Comparison of ENCODE assay signal across 8 mouse cellular contexts in genomic region chr5:110639459-110639858, GRCm38 (mm10). TPM values are rescaled to one million over a fixed set of nuclear protein-coding genes. Genes with fewer than 3 reads are reported as not detected.
DNase-seq lines count a peak whose midpoint lies in the region; ATAC-seq and TF ChIP-seq lines count a peak whose summit lies in the region.

No protein-coding gene starts in this region.

- 27% methylated on average over 12 of the region's 12 CpGs for WGBS in cerebellum, adult 2 months

- no peaks in the 10 kb centered on the region; the same call in 1 of the 2 replicates for H3K27me3 ChIP-seq in cerebellum, adult 2 months (ENCODE audit: control insufficient read depth, insufficient read depth, low read length)

- no peak overlapping the region for H3K4me3 ChIP-seq in cerebellum, adult 2 months (replicated peaks; ENCODE audit: insufficient read depth, low read depth, low read length)

- DNase-seq in T-cell, adult 2 months (ENCODE audit: low spot score), result peak; percentile 84
- peak; percentile 57 to 74 for DNase-seq in cerebellum, adult 2 months
- peak; percentile 77 to 88 for DNase-seq in frontal cortex, postnatal 36 days (ENCODE audit: low spot score in 2 of 2)
- peak; percentile 63 for DNase-seq in hindlimb bud, embryonic 11.5 days (ENCODE audit: extremely low spot score, low read depth, low spot score)
- peak; percentile 27 to 78 for DNase-seq in left cerebral cortex, adult 8-10 months (ENCODE audit: low spot score in 2 of 2)
- peak; percentile 68 for DNase-seq in right cerebral cortex, postnatal 14 days
- DNase-seq in yolk sac, embryonic 10.5 days (ENCODE audit: low spot score), result peak; percentile 41

- ATAC-seq in megakaryocyte, adult 5-6 weeks (ENCODE audit: poor library complexity, severe bottlenecking), result peak; percentile 96

- TF ChIP-seq POLR2A in cerebellum, adult 2 months (IDR thresholded peaks at IDR 0.05; ENCODE audit: borderline replicate concordance, insufficient read depth, low read length), result no peak

- no peak overlapping the region for H3K27ac ChIP-seq in cerebellum, adult 2 months (ENCODE audit: insufficient read depth, low read length)

- H3K4me1 ChIP-seq in cerebellum, adult 2 months (ENCODE audit: control insufficient read depth, insufficient read depth, low read length), result peaks cover 3% of the 10 kb centered on the region; the same call in 1 of the 2 replicates

- peak; percentile 67; the same call in 1 of the 2 replicates for TF ChIP-seq CTCF in cerebellum, adult 2 months (IDR thresholded peaks at IDR 0.05; ENCODE audit: borderline replicate concordance, insufficient read depth, low read depth, low read length)

RNA-seq across cellular contexts. Expression of gene Noc4l, which starts 13.8 kb away (rescaled TPM):
- polyA plus RNA-seq in cerebellum, adult 2 months (2012; rRNA removed), result 37.3 and 38.3 TPM in 2 replicates
- 10 to 100 TPM; 20.0 to 31.3 (median 24.7) TPM for total RNA-seq in left cerebral cortex, adult 8-10 months (2022)
- total RNA-seq in megakaryocyte, adult 5-6 weeks (2015), result 11.9 and 12.2 TPM in 2 replicates
- 9.9 and 15.9 TPM in 2 replicates for total RNA-seq in megakaryocyte, adult 5-6 weeks (2017)

RNA-seq across cellular contexts. Expression of gene Ddx51, which starts 13.8 kb away (rescaled TPM):
- polyA plus RNA-seq in cerebellum, adult 2 months (2012; rRNA removed), result 20.8 and 25.2 TPM in 2 replicates
- total RNA-seq in left cerebral cortex, adult 8-10 months (2022), result 10 to 100 TPM; 21.6 to 24.5 (median 22.8) TPM
- 9.7 and 10.8 TPM in 2 replicates for total RNA-seq in megakaryocyte, adult 5-6 weeks (2015)
- total RNA-seq in megakaryocyte, adult 5-6 weeks (2017), result 3.5 and 10.9 TPM in 2 replicates
